Mouse (Mus musculus) heart, postnatal 36 days (tissue): ENCODE measurements around the gene Pusl1. TPM values are rescaled to one million over a fixed set of nuclear protein-coding genes. Genes with fewer than 3 reads are reported as not detected.
A peak's percentile ranks its signal among the peaks of the same experiment; 100 is the strongest.

Source experiments
- DNase-seq, 2 experiments: peaks; one replicate each; pipeline ENCODE4 v3.0.0; 2021 to 2022
- intact Hi-C: fragments of 180-260 bp; cut with DNase I; formaldehyde crosslinking; loops from one replicate; pipeline ENCODE4 v1.15.1; 2025
- microRNA-seq, 2 experiments: library from miRNA; unstranded; fragments of <30 nt; microRNA quantifications; one replicate each; pipeline ENCODE4 v1.2.0; 2021; ENCODE audit warnings: borderline number of aligned reads in 2 of 2
- total RNA-seq, 2 experiments: library from RNA; stranded (reverse); gene quantifications; 2 replicates each; pipeline ENCODE4 v1.2.3; 2021

Gene Pusl1
- total RNA-seq, 2 experiments from 2014 or later, result 12.7 to 13.1 TPM

DNA sequence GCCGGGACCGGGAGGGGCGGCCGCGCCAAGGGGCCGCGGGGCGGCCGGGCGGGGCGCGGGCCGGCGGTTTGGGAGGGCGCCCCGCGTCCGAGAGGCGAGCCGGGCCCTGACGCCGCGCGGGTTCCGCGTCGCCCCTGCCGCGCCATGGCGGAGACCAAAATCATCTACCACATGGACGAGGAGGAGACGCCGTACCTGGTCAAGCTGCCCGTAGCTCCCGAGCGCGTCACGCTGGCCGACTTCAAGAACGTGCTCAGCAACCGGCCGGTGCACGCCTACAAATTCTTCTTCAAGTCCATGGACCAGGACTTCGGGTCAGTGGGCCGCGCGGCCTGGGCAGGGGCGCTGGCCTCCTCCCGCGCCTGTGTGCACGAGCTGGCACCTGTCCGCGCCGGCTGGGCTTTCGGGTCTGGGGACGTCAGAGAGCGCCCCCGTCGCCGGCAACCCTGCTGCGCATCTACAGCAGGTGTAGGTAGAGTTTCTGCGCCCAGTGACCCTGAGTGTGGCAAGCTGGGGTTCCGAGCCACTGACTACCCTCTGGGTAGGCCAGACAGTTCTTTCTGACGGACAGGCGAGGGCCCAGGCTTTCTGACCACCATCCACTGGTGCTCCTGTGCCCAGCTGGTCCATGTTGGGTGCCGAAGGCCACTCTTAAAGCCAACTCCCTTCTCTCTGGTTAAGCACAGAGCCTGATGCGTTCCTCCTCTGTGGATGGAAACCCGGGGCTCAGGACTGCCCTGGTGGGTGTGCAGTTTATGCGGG, 43.8 kb downstream of the Pusl1 start:
- intact Hi-C loops, result loop anchor here (1.0 to 2.0 kb wide), 2 partner anchors 15 to 45 kb away; no protein-coding TSS in a partner anchor
- peak in 1 of 2 experiments; percentile 39 for DNase-seq

DNA sequence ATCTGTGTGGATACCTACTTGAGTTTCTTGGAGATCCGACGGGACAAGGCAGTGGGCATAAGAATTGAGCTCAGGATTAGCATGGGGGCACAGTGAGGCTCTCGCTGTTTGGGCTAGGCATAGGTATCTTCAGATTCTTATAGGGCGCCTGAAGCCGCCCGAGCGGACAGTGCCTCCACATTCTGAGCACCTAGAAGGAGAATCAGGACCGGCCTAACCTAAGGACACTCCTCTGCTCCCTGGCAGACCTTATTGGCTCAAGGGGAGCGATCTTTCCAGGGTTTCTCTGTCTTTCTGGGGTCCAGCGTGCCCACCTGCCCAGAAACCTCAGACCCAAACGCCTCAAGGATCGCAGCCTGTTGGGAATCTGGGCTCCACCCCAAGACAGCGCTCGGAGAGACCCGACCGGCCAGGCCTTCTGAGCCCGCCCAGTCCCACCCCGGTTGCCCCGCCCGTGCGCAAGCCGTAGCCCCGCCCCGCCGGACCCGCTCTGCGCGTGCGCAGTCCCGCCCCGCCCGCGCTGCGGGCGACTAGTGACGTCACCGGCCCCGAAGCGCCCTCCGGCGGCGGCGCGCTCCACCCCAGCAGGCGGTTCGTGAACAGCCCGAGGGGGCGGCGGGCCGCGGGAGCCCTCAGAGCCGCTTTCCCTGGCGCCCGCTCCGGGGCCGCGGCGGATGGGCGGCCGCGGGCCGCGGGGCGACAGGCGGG, 44.6 kb downstream of the Pusl1 start, which contains the start of gene Dvl1:
Gene Dvl1, plus strand, starts transcription at position 532 of the 708 bp plus-strand sequence.
- peak; percentile 98 for DNase-seq
- intact Hi-C loops, result loop anchor here (1.0 to 2.0 kb wide), 2 partner anchors 15 to 46 kb away; no protein-coding TSS in a partner anchor

DNA sequence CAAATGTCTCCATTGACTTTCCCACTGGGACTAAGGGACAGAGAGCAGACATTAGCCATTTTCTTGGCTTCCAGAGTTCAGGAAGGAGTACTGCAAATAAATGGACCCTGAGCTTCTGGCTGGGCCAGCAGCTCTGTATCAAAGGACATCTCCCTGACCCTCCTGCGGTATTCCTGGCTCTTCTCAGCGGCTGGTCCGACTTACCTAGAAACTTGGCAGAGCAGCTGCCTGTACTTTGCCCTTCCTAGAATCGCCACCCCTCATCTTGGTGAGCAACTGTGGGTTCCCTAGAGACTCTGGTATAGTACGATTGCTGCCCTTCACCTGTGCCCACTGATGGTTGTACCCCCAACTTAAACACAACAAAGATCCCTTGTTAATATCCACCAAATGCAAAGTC, 48.4 kb downstream of the Pusl1 start:
- no peak for DNase-seq
- intact Hi-C loops, result no loop called here

DNA sequence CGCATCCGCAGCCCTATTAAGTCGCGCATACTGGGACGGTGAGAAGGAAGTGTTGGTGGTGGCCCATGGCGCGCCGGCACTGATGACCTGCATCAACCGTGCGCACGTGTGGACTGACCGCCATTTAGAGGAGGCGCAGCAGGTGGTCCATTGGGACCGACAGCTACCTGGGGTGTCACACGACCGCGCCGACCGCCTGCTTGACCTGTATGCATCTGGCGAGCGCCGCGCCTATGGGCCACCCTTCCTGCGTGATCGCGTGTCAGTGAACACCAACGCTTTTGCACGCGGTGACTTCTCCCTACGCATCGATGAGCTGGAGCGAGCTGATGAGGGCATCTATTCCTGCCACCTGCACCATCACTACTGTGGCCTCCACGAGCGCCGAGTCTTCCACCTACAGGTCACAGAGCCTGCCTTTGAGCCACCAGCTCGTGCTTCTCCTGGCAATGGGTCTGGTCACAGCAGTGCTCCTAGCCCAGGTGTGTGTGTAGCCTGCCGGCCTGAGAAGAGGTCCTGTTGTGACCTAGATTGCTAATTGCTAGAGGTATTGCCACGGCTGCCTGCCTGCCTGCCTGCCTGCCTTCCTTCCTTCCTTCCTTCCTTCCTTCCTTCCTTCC, 49.8 kb downstream of the Pusl1 start:
- DNase-seq, result no peak
- intact Hi-C loops, result no loop called here

DNA sequence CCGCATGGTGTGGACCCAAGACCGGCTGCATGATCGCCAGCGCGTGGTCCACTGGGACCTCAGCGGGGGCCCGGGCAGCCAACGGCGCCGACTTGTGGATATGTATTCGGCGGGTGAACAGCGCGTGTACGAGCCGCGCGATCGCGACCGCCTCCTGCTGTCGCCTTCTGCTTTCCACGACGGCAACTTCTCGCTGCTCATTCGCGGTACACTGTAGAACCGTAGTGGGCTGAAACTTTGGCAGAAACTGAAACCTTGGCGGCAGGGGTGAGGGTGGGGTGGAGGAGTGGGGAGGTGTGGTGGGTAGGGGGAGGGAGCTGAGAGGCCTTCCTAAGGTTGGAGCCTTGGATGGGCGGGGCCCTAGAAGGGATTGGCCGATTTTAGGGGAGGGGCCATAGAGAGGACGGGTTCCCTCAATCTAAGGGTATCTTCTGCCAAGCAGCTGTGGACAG, 50.6 kb downstream of the Pusl1 start:
- DNase-seq, result peak; percentile 63 to 74
- intact Hi-C loops, result no loop called here

DNA sequence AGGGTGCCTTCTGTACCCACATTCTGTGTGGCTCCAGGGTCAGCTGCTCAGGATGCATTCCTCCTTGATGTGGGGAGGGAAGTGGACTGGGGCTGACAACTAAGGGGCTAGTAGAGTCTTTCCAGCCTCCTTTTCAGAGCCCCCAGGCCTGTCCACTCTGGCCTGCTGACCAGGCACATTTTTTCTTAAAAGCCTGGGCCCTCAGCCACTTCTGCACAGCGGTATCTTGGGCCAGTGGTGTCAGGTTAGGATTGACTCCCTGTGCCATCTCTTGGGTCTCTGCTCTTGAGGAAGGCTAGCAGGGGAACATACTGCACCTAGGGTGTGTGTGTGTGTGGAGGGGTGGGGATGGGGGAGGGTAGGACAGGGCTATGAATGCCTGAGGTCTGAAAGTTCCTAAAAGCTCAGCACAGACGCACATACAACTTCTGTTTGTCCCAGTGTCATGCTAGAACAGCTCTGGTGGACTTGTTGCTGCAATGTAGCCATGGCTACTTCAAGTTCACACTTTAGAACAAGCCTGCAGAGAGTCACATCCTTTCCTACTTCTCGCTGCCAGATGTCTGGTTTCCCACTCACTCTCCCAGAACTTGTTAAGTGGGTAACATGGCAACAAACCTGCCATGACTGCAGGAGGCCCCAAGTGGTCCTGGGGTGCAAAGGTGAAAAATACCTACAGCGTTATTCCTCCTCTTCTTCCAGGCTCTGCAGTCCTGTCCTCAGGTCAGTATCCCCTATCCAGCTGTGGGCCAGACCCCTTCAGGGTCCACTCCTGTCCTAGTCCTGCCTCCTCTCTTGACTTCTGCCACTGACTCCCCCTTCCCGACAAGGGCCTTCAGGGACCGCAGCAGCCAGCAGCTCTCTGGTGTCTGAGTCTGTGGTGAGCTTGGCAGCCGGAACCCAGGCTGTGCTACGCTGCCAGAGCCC, 51.2 kb downstream of the Pusl1 start:
- intact Hi-C loops, result no loop called here
- no peak for DNase-seq

DNA sequence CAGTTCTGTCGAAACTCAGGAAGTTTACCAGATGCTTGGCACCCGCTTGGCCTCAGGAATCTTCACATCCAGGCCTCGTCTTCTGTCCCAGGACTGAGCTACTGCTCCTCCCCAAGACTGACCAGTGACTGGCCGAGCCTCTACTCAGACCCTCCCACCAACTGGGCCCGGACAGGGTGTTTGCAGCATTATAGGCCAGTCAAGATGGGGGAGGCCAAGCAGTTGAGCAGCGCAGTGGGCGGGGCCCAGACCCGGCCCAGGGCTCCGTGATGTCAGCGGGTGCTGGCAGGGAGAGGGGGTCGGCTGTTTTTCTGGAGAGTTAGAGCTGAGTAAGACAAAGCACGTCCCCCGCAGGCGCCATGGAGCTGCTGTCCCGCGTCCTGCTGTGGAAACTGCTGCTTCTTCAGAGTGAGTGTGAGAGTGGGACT, 52.1 kb downstream of the Pusl1 start, which contains the start of gene Mxra8:
Gene Mxra8, plus strand, starts transcription at position 198 of the 428 bp plus-strand sequence.
- peak; percentile 84 to 86 for DNase-seq
- intact Hi-C loops, result loop anchor here (10.0 kb wide), 1 partner anchor 265 kb away; the partner anchor contains the start of gene 9430015G10Rik

DNA sequence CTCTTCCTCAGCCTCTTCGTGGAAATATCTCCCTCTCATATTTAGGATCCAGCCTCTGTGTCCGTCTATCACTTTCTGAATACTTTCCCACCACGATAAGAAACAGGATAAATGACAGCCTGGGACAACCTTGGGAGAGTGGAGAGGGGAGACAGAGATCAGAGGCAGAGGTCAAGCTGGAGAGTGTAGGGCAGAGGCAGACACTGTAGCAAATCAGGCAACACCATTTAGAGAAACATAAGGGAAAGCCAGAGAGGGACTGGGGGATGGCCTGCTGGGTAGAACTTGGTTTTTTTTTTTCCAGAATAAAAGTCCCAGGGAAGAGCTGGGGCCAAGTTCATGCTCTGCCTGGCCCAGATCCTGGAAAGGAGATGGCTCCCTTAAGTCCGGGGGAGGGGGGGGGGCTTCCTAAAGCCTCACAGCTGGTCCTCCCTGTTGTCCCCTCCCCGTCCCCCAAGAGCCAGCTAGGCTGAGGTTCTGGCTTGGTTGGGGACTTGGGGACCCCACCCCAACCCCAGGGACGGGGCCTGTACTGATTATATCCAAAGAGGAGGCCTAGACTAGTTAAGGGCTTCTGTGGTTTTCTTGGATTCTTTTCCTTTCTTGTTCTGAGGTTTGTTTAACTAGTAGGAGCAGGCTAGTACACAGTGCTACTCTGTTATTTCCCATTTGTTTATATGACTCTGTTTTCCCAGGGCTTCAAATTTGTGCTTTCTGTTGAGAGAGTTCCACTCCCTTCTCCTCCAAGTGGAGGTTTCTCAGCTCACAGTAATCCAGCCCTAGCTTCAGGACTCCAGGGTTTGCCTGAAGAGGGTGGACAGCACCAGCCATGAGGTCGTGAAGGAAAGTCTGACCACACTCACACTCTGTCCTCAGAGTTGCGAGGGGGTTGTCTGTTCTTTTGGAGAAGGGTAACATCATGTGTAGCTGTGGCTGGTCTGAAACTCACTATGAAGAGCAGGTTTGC, 53.1 kb downstream of the Pusl1 start:
- intact Hi-C loops, result loop anchor here (10.0 kb wide), 1 partner anchor 266 kb away; the partner anchor contains the start of gene 9430015G10Rik
- peak; percentile 54 to 59 for DNase-seq

Small RNA genes within 50 kb of the gene (microRNA-seq; reads per million reads assigned to microRNA genes)
- 0 reads per million in 2 experiments for gene Gm22991

Other genes starting within 250 kb of the Pusl1 start
- gene Gm10563, start 246.4 kb downstream of the Pusl1 start, total RNA-seq, result not detected
- gene Mmp23, start 238.4 kb downstream of the Pusl1 start, total RNA-seq, result 10 to 100 TPM in 1 of 2 experiments, 1 to 10 TPM in 1; 9.3 to 10.5 TPM
- 10 to 100 TPM; 25.3 to 29.9 TPM for gene Mib2, start 222.6 kb downstream of the Pusl1 start, total RNA-seq
- gene Fndc10, start 197.4 kb downstream of the Pusl1 start, total RNA-seq, result 1 to 10 TPM; 1.2 to 1.6 TPM
- gene Ssu72, start 187.0 kb downstream of the Pusl1 start, total RNA-seq, result 10 to 100 TPM; 43.5 to 45.6 TPM
- under 1 TPM; 0.19 to 0.42 TPM for gene Tmem240, start 157.0 kb downstream of the Pusl1 start, total RNA-seq
- gene Atad3a, start 130.7 kb downstream of the Pusl1 start, total RNA-seq, result 10 to 100 TPM; 45.1 to 45.9 TPM
- 1 to 10 TPM; 6.6 to 7.9 TPM for gene Vwa1, start 117.1 kb downstream of the Pusl1 start, total RNA-seq
- gene Tmem88b, start 105.9 kb downstream of the Pusl1 start, total RNA-seq, result 1 to 10 TPM in 1 of 2 experiments, under 1 TPM in 1; 0.64 to 1.3 TPM
- not detected for gene Ankrd65, start 101.3 kb downstream of the Pusl1 start, total RNA-seq
- gene Mrpl20, start 88.9 kb downstream of the Pusl1 start, total RNA-seq, result 10 to 100 TPM; 77.8 to 81.1 TPM
- gene Ccnl2, start 79.3 kb downstream of the Pusl1 start, total RNA-seq, result 10 to 100 TPM; 31.0 to 34.0 TPM
- 100 to 1,000 TPM; 114 to 116 TPM for gene Aurkaip1, start 60.5 kb downstream of the Pusl1 start, total RNA-seq
- gene Mxra8, start 52.1 kb downstream of the Pusl1 start, total RNA-seq, result 10 to 100 TPM; 27.4 to 33.7 TPM
- gene Dvl1, start 44.4 kb downstream of the Pusl1 start, total RNA-seq, result 10 to 100 TPM; 46.2 to 54.2 TPM
- under 1 TPM; 0.27 to 0.28 TPM for gene Tas1r3, start 28.4 kb downstream of the Pusl1 start, total RNA-seq
- gene Cptp, start 22.3 kb downstream of the Pusl1 start, total RNA-seq, result 10 to 100 TPM in 1 of 2 experiments, 1 to 10 TPM in 1; 9.5 to 11.7 TPM
- gene Ints11, start 22.2 kb downstream of the Pusl1 start, total RNA-seq, result 10 to 100 TPM; 15.7 to 18.8 TPM
- 10 to 100 TPM; 12.0 to 12.2 TPM for gene Acap3, start within 50 bp of the Pusl1 start, total RNA-seq
- 10 to 100 TPM; 49.4 to 56.0 TPM for gene Ube2j2, start 52.0 kb upstream of the Pusl1 start, total RNA-seq
- 10 to 100 TPM; 15.6 to 16.0 TPM for gene C1qtnf12, start 70.5 kb upstream of the Pusl1 start, total RNA-seq
- gene B3galt6, start 100.9 kb upstream of the Pusl1 start, total RNA-seq, result 1 to 10 TPM; 2.2 to 2.4 TPM
- 10 to 100 TPM; 77.9 to 89.1 TPM for gene Sdf4, start 101.1 kb upstream of the Pusl1 start, total RNA-seq
- gene Tnfrsf4, start 122.1 kb upstream of the Pusl1 start, total RNA-seq, result under 1 TPM; 0.27 to 0.39 TPM
- not detected for gene Tnfrsf18, start 134.4 kb upstream of the Pusl1 start, total RNA-seq
- gene Ttll10, start 167.6 kb upstream of the Pusl1 start, total RNA-seq, result not detected
- gene 9430015G10Rik, start 218.2 kb upstream of the Pusl1 start, total RNA-seq, result 1 to 10 TPM; 3.0 TPM
- under 1 TPM in 1 of 2 experiments, not detected in 1; 0.11 TPM for gene Rnf223, start 238.7 kb upstream of the Pusl1 start, total RNA-seq